Mouse (Mus musculus) embryonic facial prominence, embryonic 13.5 days (tissue): ENCODE results near the gene Itpr3. TPM values are rescaled to one million over a fixed set of nuclear protein-coding genes. Genes with fewer than 3 reads are reported as not detected.

ENCODE experiments used
- ATAC-seq: fragments of 200-750 bp; cut with Nextera tagmentation; 2 replicates; pipeline ENCODE4 v1.8.0; 2017; ENCODE audit warnings: low read depth; ENCODE audit not compliant: insufficient number of reproducible peaks, insufficient read depth, low FRiP score, low TSS enrichment
- H3K27ac ChIP-seq: fragments of 300-500 bp; sonication (generic); 2 replicates; pipeline ENCODE4 v1.5.1; 2015; ENCODE audit warnings: moderate library complexity, mild to moderate bottlenecking, inconsistent platforms
- H3K27me3 ChIP-seq: fragments of 300-500 bp; sonication (generic); 2 replicates; pipeline ENCODE4 v1.6.1; 2015; ENCODE audit warnings: mild to moderate bottlenecking, inconsistent platforms
- H3K36me3 ChIP-seq: fragments of 300-500 bp; sonication (generic); 2 replicates; pipeline ENCODE4 v1.6.1; 2015; ENCODE audit warnings: mild to moderate bottlenecking, inconsistent platforms
- H3K4me1 ChIP-seq: fragments of 300-500 bp; sonication (generic); 2 replicates; pipeline ENCODE4 v1.6.1; 2015; ENCODE audit warnings: inconsistent platforms
- H3K4me2 ChIP-seq: fragments of 300-500 bp; sonication (generic); 2 replicates; pipeline ENCODE4 v1.6.1; 2015; ENCODE audit warnings: moderate library complexity, mild to moderate bottlenecking, inconsistent platforms
- H3K4me3 ChIP-seq: fragments of 300-500 bp; sonication (generic); 2 replicates; pipeline ENCODE4 v1.5.1; 2015; ENCODE audit warnings: mild to moderate bottlenecking, inconsistent platforms
- H3K9ac ChIP-seq: fragments of 300-500 bp; sonication (generic); 2 replicates; pipeline ENCODE4 v1.6.1; 2015; ENCODE audit warnings: mild to moderate bottlenecking, inconsistent platforms
- H3K9me3 ChIP-seq: fragments of 300-500 bp; sonication (generic); 2 replicates; pipeline ENCODE4 v1.6.1; 2016; ENCODE audit warnings: inconsistent platforms
- WGBS: fragments of 180-500 bp; shearing (Covaris S2); methylation state at CpG from one replicate; pipeline ENCODE4 v1.1.7; 2015; ENCODE audit warnings: mixed read lengths; 5-methylcytosine and 5-hydroxymethylcytosine counted together
- microRNA-seq: library from miRNA; unstranded; fragments of <30 nt; microRNA quantifications from one replicate; pipeline ENCODE4, GENCODE M21; 2016
- polyA plus RNA-seq: library from polyadenylated mRNA; unstranded; fragments of >200 nt; fragmentation: Nextera tagmentation; extraction: Ambion mirVana; gene quantifications from 2 replicates; pipeline ENCODE4 v1.2.1, GENCODE M21; 2015

Gene Itpr3
- polyA plus RNA-seq, 1 experiment from 2014 or later: 3.8 TPM

DNA sequence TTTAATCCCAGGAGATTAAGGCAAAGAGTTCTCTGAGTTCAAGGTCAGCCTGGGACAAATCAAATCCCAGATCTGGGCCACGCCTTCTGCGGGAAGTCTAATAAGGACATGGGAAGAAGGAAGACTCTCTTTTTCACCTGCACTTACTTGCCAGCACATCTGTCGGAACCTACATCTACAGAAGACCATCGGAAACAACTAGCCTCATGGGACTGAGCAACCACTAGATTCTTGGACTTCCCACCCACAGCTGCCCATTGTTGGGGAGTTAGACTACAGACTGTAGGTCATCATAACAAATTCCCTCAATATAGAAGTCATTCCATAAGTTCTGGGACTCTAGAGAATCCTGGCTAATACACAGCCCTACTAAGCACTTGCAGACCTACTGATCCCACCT is 111.5 kb downstream of the Itpr3 start:
- peak overlapping the region; percentile 91; the same call in 1 of the 2 replicates for H3K27ac ChIP-seq
- H3K27me3 ChIP-seq: no peaks in the 10 kb centered on the region
- no peak overlapping the region for H3K9ac ChIP-seq
- no peak overlapping the region for H3K4me2 ChIP-seq
- no peaks in the 10 kb centered on the region for H3K9me3 ChIP-seq
- H3K4me1 ChIP-seq: peaks cover 38% of the 10 kb centered on the region
- no peak overlapping the region for H3K4me3 ChIP-seq
- WGBS: 94% methylated on average over 4 of the region's 4 CpGs
- no peak for ATAC-seq
- no peaks in the 10 kb centered on the region for H3K36me3 ChIP-seq

DNA sequence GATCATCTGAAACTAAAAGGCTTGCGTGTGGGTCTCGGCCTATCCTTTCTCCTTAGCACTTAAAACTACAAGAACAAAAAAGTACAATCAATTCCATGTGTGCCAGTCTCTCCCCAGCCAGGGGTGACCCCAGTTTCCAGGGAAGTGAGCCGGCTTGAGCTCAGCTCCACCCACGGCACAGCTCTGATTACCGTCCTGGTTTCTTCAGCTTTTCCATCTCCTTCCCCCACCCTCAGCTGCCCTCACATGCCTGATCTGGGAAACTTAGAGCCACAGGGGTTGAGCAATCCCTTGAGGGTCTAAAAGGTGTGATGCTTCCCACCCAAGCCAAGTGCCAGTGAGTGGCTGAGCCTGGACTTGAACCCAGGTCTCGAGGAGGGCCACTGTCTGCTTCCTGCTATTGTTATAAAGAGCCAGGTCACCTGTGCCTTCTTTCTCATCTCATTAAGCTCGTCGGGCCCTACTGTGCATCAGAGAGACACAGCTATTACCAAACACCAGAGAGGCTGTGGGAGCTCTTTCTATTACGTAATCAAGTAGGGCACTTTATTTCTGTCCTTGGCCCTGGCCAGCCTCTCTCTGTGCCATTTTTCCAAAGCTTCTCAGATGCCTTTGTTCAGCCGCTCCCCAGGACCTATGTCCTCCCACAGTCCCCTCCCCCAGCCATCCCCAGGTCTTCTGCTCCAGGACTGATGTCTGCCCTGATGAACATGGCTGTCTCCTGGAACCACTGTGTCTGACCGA is 113.0 kb downstream of the Itpr3 start:
- ATAC-seq: peak; percentile 45; the same call in 1 of the 2 replicates
- peak overlapping the region; percentile 51 for H3K9ac ChIP-seq
- peak overlapping the region; percentile 91 for H3K27ac ChIP-seq

DNA sequence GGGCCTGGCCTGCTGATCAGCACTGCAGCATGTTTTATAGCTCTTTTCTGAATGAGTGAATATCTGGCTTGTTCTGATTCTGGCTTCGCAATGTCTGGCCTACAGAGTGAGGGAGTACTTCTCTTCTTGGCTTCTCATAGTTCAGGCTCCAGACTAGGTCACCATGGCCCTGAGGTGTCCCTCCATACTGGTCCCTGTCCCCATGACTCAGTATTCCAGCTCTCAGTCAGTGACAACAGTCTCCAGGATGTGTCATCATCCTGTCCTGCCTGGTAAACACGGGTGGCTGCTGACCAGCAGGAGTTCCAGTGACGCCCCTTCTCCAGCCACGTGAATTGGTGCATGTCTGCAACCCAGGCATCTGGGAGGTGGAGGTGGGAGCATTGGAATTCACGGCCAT is 114.0 kb downstream of the Itpr3 start:
- Histone ChIP-seq H3K9me3 (no peaks in the 10 kb centered on the region), H3K4me1 (peaks cover 61% of the 10 kb centered on the region), H3K9ac (no peak overlapping the region), H3K27ac (0 out of 2 replicates have a peak overlapping the region, but pooled peaks have one; percentile 91), H3K4me3 (no peak overlapping the region), H3K36me3 (no peaks in the 10 kb centered on the region), H3K27me3 (no peaks in the 10 kb centered on the region), H3K4me2 (no peak overlapping the region)
- 83% methylated on average over 5 of the region's 5 CpGs for WGBS
- ATAC-seq: no peak

More for the DNA sequence above, 113.0 kb downstream of the Itpr3 start:
- Histone ChIP-seq H3K9me3 (no peaks in the 10 kb centered on the region), H3K27me3 (no peaks in the 10 kb centered on the region), H3K4me1 (peaks cover 51% of the 10 kb centered on the region), H3K36me3 (no peaks in the 10 kb centered on the region), H3K4me3 (no peak overlapping the region), H3K4me2 (no peak overlapping the region)
- WGBS: 41% methylated on average over 11 of the region's 11 CpGs

Small RNA genes within 50 kb of the gene (microRNA-seq; reads per million reads assigned to microRNA genes)
- not detected for gene Mir7677

Other genes with a start within 250 kb of the Itpr3 start
- gene Nkx2-5, start 212.3 kb upstream of the Itpr3 start, polyA plus RNA-seq: 0.39 and 2.5 TPM in 2 replicates
- 8.9 and 10.2 TPM in 2 replicates for gene Kifc5b, start 140.2 kb upstream of the Itpr3 start, polyA plus RNA-seq
- 12.7 and 15.4 TPM in 2 replicates for gene Phf1, start 124.3 kb upstream of the Itpr3 start, polyA plus RNA-seq
- 162 and 180 TPM in 2 replicates for gene Cuta, start 117.7 kb upstream of the Itpr3 start, polyA plus RNA-seq
- gene Syngap1, start 116.1 kb upstream of the Itpr3 start, polyA plus RNA-seq: 3.4 and 3.7 TPM in 2 replicates
- 16.0 and 16.1 TPM in 2 replicates for gene Zbtb9, start 84.1 kb upstream of the Itpr3 start, polyA plus RNA-seq
- 4.6 and 5.7 TPM in 2 replicates for gene Bak1, start 28.3 kb upstream of the Itpr3 start, polyA plus RNA-seq
- gene Uqcc2, start 76.6 kb downstream of the Itpr3 start, polyA plus RNA-seq: 328 and 350 TPM in 2 replicates
- 0.40 and 0.42 TPM in 2 replicates for gene Ip6k3, start 110.5 kb downstream of the Itpr3 start, polyA plus RNA-seq
- gene Lemd2, start 147.2 kb downstream of the Itpr3 start, polyA plus RNA-seq: 18.0 and 20.8 TPM in 2 replicates